Mouse (Mus musculus) gastrocnemius, postnatal 4 days (tissue): Measurements from ENCODE around the gene Rasgrf2. TPM values are rescaled to one million over a fixed set of nuclear protein-coding genes. Genes with fewer than 3 reads are reported as not detected.
"Not testable (repeated sequence)": the region's sequence is repeated elsewhere in the genome, so short reads cannot be mapped to it uniquely, and the experiment has no call there.

Source experiments
- DNase-seq, 2 experiments: peaks; one replicate each; pipeline ENCODE4 v3.0.0; 2021 to 2022; ENCODE audit warnings: low spot score in 2 of 2, mixed read lengths in 2 of 2
- long read RNA-seq, 2 experiments: library from polyadenylated mRNA; stranded (forward); transcript quantifications; one replicate each; pipeline ENCODE4 v2.0.0; 2021
- total RNA-seq, 2 experiments: library from RNA; stranded (reverse); gene quantifications; 2 replicates each; pipeline ENCODE4 v1.2.3; 2021

The Rasgrf2 gene
- total RNA-seq, result 1 to 10 TPM in 1 of 2 experiments, under 1 TPM in 1; 0.91 to 1.4 TPM
- long read RNA-seq, experiment 1, result 0 reads
- long read RNA-seq, experiment 2, partial matches to known transcripts, result 0 of 1 reads
- long read RNA-seq, experiment 2, other reads (novel, unspliced or antisense), result 1 of 1 reads

- peak; percentile 14 to 20 for DNase-seq
Observed at GRCm38 (mm10) chr13:92131384-92132150, at the start of gene Rasgrf2. TSS of gene Rasgrf2 (minus strand) at chr13:92131656.

GRCm38 (mm10) chr13:92172686-92173085, 41.2 kb upstream of the Rasgrf2 start:
- DNase-seq, result not testable (repeated sequence)

- DNase-seq, result no peak
Observed at GRCm38 (mm10) chr13:92150551-92150950, 19.1 kb upstream of the Rasgrf2 start.

DNA sequence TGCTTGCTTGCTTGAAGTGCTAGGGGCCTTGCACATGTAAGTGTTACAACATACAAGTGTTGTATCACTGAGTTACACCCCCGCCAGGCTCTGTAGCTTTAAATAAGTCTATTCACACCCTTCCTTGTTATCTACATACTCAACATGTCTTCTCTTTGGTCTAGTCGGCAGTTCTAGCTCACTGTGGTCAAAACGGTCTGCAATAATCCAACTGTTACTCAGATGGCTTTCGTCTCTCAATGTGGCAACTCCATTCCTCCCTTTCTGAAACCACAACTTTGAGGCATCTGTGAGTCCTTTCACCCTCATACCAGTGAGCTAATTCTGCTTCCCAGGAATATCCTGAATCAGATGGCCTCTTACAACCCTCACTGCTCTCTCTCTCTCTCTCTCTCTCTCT, 17.4 kb upstream of the Rasgrf2 start:
- DNase-seq, result no peak

DNA sequence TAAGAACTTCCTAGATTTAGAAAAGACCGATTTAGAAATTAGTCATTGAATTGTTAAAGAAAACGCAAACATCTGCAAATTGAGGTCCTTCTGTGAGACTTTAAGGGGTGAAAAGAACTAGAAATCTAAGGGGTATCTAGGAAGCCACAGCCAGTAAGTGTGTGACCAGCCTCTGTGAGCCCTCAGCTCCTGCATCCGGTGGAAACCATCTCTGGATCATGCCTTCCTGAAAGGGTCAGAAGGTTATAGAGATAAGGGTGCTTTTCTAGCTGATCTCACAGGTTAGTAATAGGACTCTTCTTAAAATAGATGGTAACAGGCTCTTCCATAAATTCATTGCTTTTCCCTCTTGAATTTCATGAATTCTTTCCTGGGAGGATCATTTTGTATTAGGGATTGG, 3.3 kb upstream of the Rasgrf2 start:
- DNase-seq, result no peak

DNA sequence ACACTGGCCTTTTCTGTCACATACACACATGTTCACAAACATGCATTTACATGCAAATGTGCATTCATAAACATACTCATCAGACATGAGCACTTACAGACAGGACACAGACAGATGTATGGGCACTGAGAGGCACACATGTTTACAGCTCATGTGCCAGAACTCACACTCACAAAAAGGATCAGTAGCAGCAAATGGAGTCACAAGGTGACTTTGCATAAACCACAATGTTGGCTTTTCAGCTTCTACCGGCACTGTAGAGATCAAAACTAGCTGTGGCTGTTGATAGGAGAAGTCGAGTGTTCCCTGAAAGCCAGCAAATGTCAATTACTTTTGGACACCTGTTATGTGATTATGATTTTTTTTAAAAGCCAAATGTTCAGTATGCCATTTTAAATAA, 1.1 kb upstream of the Rasgrf2 start:
- DNase-seq, result no peak

GRCm38 (mm10) chr13:92130994-92131383, 467 bp downstream of the Rasgrf2 start:
- peak in 1 of 2 experiments; percentile 10 for DNase-seq

DNA sequence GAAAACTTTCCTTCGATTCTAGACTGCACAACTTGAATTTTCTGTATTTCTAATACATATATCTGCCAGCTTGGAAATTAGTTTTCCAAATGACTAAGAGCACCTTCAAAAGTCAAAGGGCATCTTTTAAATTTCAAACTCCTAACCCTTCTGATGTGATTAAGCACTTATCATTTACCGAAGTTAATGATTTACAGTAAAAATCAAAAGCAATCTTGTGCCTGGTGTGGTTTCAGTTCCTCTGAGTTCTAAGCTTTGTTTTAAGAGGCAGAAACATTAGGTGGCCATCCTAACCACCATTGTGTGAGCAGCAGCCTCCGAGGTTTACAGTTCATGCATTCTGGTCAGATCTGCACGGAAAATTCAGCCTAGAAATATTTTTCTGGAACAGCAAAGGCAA, 1.6 kb downstream of the Rasgrf2 start:
- no peak for DNase-seq

DNA sequence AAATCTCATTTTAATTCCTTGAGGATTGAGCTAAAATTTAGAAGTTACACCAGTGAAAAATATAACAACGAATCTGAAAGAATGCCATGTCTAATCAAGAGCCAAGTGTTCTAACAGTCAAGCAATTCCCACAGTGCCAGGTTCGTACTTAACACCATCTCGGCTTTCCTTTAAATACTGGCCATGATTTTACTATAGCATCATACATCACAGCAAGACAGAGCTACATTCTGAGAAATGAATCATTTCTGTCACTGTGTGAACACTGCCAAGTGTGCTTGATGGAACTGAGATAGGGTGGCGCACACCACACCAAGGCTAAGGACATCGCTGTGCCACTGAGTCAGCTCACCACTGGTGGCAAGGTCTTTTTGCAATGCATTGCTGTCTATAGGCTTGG, 5.6 kb downstream of the Rasgrf2 start:
- no peak for DNase-seq

- no peak for DNase-seq
Observed at GRCm38 (mm10) chr13:92119623-92120022, 11.8 kb downstream of the Rasgrf2 start.

DNA sequence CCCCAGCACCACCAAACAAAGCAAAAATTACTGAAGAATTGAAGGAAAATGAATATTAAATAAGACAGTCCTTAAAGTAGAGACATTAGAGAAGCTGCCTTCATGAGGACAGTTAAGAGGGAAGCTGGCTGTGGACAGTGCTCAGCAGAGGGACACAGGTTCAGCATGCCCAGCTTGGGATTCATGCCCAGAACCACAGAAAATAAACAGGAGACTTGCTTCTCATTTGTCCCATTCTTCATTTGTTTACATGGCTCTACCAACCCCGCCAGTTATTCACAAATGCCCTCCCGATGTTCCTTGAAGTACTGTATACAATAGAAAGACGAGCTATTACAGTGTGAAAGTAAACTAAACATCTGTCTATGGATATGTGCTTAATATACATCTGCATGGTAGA, 17.4 kb downstream of the Rasgrf2 start:
- no peak for DNase-seq

GRCm38 (mm10) chr13:92108237-92108636, 23.2 kb downstream of the Rasgrf2 start:
- DNase-seq, result no peak

GRCm38 (mm10) chr13:92104259-92104658, 27.2 kb downstream of the Rasgrf2 start:
- DNase-seq, result no peak

GRCm38 (mm10) chr13:92098484-92098883, 33.0 kb downstream of the Rasgrf2 start:
- DNase-seq, result no peak

GRCm38 (mm10) chr13:92095131-92096090, 36.0 kb downstream of the Rasgrf2 start:
- DNase-seq, result no peak

DNA sequence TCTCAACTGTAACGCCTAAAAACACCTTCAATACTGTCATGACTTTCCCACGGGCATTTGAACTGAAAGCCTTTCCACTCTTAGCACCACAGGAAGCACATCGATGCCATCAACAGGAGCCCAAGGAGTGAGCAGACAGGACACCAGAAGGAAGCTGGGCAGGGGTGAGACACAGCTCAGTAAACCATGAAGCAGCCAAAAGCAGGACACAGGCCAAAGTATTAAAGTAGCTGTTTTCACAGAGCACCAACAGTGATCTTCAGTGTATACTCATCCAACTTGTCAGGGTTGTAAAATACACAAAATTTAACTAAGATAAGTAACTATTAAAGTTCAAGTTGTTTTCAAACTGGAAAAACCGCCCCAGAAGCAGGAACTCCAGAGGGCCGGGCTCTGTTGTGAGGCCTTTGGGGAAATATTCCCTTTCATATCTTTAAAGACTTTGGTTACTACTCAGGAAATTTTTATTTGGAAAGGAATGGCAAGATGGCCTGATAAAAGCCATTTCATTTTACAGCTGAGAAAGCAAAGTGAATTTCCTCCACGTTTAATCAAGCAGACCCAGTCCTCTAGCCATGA, 37.7 kb downstream of the Rasgrf2 start:
- no peak for DNase-seq

- DNase-seq, result no peak
Observed at GRCm38 (mm10) chr13:92073111-92073510, 58.3 kb downstream of the Rasgrf2 start.

- DNase-seq, result no peak
Observed at GRCm38 (mm10) chr13:92068651-92069050, 62.8 kb downstream of the Rasgrf2 start.

DNA sequence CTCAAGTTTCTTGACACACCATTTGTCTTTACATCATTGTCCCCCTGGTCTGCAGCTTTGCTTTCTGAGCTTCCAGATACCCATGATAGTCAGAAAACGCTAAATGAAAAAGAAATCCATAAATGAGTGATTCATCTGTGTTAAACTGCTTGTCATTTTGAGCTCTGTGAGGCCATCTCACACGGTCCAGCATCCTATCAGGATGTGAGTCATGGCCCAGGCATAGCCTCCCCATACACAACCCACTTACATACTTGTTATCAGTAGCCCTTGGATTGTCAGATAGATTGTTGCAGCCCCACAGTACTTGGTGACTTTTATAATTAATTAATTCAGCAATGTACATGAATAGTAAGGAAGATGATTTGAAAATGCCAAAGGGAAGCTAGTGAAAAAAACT, 63.6 kb downstream of the Rasgrf2 start:
- no peak for DNase-seq

GRCm38 (mm10) chr13:92053748-92054147, 77.7 kb downstream of the Rasgrf2 start:
- no peak for DNase-seq

DNA sequence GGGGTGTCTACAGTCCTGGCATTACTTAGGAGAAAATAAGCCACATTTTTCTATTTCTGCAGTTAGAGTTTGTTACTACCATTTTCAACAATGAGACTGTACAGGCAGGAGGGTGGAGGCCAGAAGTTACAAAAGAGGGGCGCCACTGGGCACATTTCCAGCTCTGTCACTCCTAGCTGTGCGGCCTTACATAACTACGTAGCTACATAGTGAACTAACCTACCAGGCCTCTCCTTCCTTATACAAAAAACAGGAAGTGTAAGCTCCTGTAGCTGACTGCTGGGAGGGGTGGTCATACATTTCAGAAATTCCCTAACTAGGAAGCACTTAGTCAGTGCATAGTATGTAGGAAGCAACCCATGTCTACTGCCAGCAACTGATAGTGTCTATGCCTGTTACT, 78.5 kb downstream of the Rasgrf2 start:
- no peak for DNase-seq

GRCm38 (mm10) chr13:92051216-92051615, 80.2 kb downstream of the Rasgrf2 start:
- DNase-seq, result no peak
